Mouse (Mus musculus): ENCODE measurements around the gene Stx1b. TPM values are rescaled to one million over a fixed set of nuclear protein-coding genes. Genes with fewer than 3 reads are reported as not detected.

Stx1b gene
- polyA plus RNA-seq, 1 experiment from 2014 or later = 34.5 TPM

DNA sequence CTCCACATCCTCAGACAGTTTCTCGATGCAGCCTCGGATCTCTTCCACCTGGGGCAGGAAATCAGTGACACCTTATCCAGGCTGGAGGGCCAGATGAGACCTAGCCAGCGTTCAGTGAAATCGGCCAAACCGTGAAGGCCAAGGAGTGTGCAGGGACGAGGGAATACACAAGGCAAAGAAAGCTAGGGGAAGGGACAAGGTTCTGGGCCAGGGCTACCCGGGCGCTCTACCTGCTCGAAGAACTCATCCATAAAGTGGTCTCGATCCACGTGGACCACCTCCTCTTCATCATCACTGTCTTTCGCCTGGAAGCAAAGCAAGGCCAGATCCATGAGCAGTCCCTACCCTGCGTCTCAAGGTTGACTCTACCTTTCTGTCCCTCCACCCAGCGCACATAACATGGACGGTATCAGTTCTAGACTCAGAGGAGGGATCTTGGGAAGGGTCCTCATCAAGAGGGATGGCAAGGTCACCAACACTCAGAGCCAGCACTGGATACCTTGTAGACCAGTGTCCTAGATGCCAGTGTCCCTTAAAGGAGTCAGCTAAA, 9.2 kb downstream of the Stx1b start:
- no peaks in the 10 kb centered on the region for H3K9me3 ChIP-seq
- H3K4me3 ChIP-seq = no peak overlapping the region
- H3K4me2 ChIP-seq (replicated peaks) = no peak overlapping the region
- no peak for ATAC-seq (replicated peaks)
- peak overlapping the region; percentile 72 for H3K27ac ChIP-seq (replicated peaks)
- 95% methylated on average over 15 of the region's 15 CpGs for WGBS
- peaks cover 15% of the 10 kb centered on the region for H3K4me1 ChIP-seq
- H3K27me3 ChIP-seq = no peaks in the 10 kb centered on the region
- H3K9ac ChIP-seq (replicated peaks) = no peak overlapping the region
- H3K36me3 ChIP-seq = peaks cover 24% of the 10 kb centered on the region

GRCm38 (mm10) chr7:127814241-127814921, 10.0 kb downstream of the Stx1b start:
- peak; percentile 89 for ATAC-seq (replicated peaks)
- Histone ChIP-seq H3K36me3 (peaks cover 31% of the 10 kb centered on the region), H3K27me3 (no peaks in the 10 kb centered on the region), H3K4me3 (no peak overlapping the region), H3K9me3 (no peaks in the 10 kb centered on the region), H3K4me2 (replicated peaks) (no peak overlapping the region; the same call in 1 of the 2 replicates), H3K27ac (replicated peaks) (peak overlapping the region; percentile 72), H3K4me1 (peaks cover 15% of the 10 kb centered on the region), H3K9ac (replicated peaks) (no peak overlapping the region)
- 49% methylated on average over 19 of the region's 19 CpGs for WGBS

- Histone ChIP-seq H3K9me3 (no peaks in the 10 kb centered on the region), H3K36me3 (peaks cover 31% of the 10 kb centered on the region), H3K27ac (replicated peaks) (peak overlapping the region; percentile 72), H3K27me3 (no peaks in the 10 kb centered on the region), H3K4me2 (replicated peaks) (no peak overlapping the region; the same call in 1 of the 2 replicates), H3K4me3 (no peak overlapping the region), H3K4me1 (peaks cover 15% of the 10 kb centered on the region), H3K9ac (replicated peaks) (no peak overlapping the region)
- ATAC-seq (replicated peaks) = no peak
- WGBS = 74% methylated on average over 4 of the region's 4 CpGs
Observed at GRCm38 (mm10) chr7:127813821-127814220, 10.5 kb downstream of the Stx1b start.

- 90% methylated on average over 3 of the region's 3 CpGs for WGBS
- no peak for ATAC-seq (replicated peaks)
- Histone ChIP-seq H3K4me3 (no peak overlapping the region), H3K36me3 (peaks cover 34% of the 10 kb centered on the region), H3K4me2 (replicated peaks) (no peak overlapping the region), H3K4me1 (peaks cover 15% of the 10 kb centered on the region), H3K9ac (replicated peaks) (no peak overlapping the region), H3K27me3 (no peaks in the 10 kb centered on the region), H3K27ac (replicated peaks) (no peak overlapping the region), H3K9me3 (no peaks in the 10 kb centered on the region)
Observed at GRCm38 (mm10) chr7:127812292-127812691, 12.1 kb downstream of the Stx1b start.

DNA sequence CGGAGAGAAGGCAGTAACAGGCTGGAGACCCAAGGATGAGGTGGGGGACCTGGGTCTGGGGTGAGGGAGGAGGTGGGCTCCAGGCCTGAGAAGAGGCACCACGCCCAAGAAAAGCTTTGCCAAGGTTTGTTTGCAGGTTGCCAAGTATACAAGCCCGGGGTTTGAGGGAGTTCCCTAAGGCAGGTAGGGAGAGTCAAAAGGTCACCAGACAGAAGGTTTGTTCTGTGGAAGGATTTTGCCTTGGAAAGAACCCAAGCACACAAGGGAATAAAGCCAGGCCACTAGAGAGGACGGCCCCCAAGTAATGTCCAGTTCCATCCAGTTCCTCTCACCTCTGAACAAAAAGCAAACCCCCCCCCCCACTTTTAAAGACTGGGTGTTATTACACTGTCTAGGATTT, 13.1 kb downstream of the Stx1b start:
- peaks cover 34% of the 10 kb centered on the region for H3K36me3 ChIP-seq
- H3K4me1 ChIP-seq = peaks cover 15% of the 10 kb centered on the region
- H3K27ac ChIP-seq (replicated peaks) = no peak overlapping the region
- no peak for ATAC-seq (replicated peaks)
- H3K9ac ChIP-seq (replicated peaks) = no peak overlapping the region
- H3K4me3 ChIP-seq = no peak overlapping the region
- H3K9me3 ChIP-seq = no peaks in the 10 kb centered on the region
- WGBS = 88% methylated on average over 4 of the region's 4 CpGs
- no peaks in the 10 kb centered on the region for H3K27me3 ChIP-seq
- no peak overlapping the region for H3K4me2 ChIP-seq (replicated peaks)

- WGBS = 76% methylated on average over 10 of the region's 10 CpGs
- no peak for ATAC-seq (replicated peaks)
- peaks cover 35% of the 10 kb centered on the region for H3K36me3 ChIP-seq
Observed at GRCm38 (mm10) chr7:127810650-127811049, 13.7 kb downstream of the Stx1b start.

DNA sequence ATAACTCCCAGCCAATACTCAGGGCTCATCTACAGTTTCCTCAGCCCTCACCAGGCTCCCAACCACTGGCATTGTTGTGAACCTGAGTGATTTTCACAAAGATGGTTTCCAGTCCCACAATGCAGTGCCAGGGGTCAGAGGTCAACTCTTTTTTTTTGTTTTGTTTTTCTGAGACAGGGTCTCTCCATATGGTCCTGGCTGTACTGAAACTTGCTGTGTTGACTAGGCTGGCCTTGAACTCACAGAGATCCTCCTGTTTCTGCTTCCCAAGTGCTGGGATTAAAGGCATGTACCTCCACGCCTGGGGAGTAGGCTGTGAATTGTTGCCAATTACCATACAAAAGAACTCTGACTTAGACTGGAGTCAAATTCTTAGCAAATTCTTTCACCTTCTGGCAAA, 14.5 kb downstream of the Stx1b start:
- no peak overlapping the region for H3K27ac ChIP-seq (replicated peaks)

More at GRCm38 (mm10) chr7:127810650-127811049, 13.7 kb downstream of the Stx1b start:
- Histone ChIP-seq H3K4me1 (peaks cover 15% of the 10 kb centered on the region), H3K4me3 (no peak overlapping the region), H3K9me3 (no peaks in the 10 kb centered on the region), H3K9ac (replicated peaks) (no peak overlapping the region), H3K27me3 (no peaks in the 10 kb centered on the region), H3K27ac (replicated peaks) (no peak overlapping the region), H3K4me2 (replicated peaks) (no peak overlapping the region)

DNA sequence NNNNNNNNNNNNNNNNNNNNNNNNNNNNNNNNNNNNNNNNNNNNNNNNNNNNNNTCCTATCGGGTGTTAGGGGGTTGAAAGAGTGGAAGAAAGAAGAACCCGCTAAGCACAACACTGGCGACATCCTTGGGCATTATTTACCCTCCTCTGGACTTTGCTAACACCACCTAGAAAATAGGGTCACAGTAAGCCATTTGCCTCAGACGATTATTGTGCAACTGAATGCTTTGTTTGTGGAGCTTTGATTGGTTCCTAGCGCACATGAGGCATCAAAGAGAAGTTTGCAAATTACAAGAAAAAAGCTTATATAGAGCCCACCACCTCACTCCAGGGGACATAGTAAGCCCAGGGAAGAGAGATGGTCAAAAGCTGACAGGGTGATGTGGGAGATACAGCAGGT, 15.5 kb downstream of the Stx1b start:
- Histone ChIP-seq H3K36me3 (peaks cover 38% of the 10 kb centered on the region), H3K9ac (replicated peaks) (no peak overlapping the region), H3K27ac (replicated peaks) (no peak overlapping the region), H3K4me3 (no peak overlapping the region), H3K4me2 (replicated peaks) (no peak overlapping the region), H3K4me1 (peaks cover 2% of the 10 kb centered on the region), H3K9me3 (no peaks in the 10 kb centered on the region), H3K27me3 (no peaks in the 10 kb centered on the region)
- 60% methylated on average over 5 of the region's 5 CpGs for WGBS
- ATAC-seq (replicated peaks) = no peak

More for the DNA sequence above, 14.5 kb downstream of the Stx1b start:
- Histone ChIP-seq H3K27me3 (no peaks in the 10 kb centered on the region), H3K4me3 (no peak overlapping the region), H3K4me2 (replicated peaks) (no peak overlapping the region), H3K9me3 (no peaks in the 10 kb centered on the region), H3K9ac (replicated peaks) (no peak overlapping the region), H3K4me1 (peaks cover 11% of the 10 kb centered on the region), H3K36me3 (peaks cover 37% of the 10 kb centered on the region)
- 81% methylated on average over 1 of the region's 1 CpGs for WGBS
- ATAC-seq (replicated peaks) = no peak

GRCm38 (mm10) chr7:127802313-127802712, 22.0 kb downstream of the Stx1b start:
- H3K27me3 ChIP-seq = no peaks in the 10 kb centered on the region
- no peak overlapping the region for H3K27ac ChIP-seq (replicated peaks)
- no peak overlapping the region for H3K9ac ChIP-seq (replicated peaks)
- H3K36me3 ChIP-seq = peaks cover 36% of the 10 kb centered on the region
- H3K4me3 ChIP-seq = no peak overlapping the region
- 90% methylated on average over 17 of the region's 17 CpGs for WGBS
- H3K4me1 ChIP-seq = peaks cover 5% of the 10 kb centered on the region
- H3K9me3 ChIP-seq = no peaks in the 10 kb centered on the region
- ATAC-seq (replicated peaks) = no peak
- H3K4me2 ChIP-seq (replicated peaks) = no peak overlapping the region

DNA sequence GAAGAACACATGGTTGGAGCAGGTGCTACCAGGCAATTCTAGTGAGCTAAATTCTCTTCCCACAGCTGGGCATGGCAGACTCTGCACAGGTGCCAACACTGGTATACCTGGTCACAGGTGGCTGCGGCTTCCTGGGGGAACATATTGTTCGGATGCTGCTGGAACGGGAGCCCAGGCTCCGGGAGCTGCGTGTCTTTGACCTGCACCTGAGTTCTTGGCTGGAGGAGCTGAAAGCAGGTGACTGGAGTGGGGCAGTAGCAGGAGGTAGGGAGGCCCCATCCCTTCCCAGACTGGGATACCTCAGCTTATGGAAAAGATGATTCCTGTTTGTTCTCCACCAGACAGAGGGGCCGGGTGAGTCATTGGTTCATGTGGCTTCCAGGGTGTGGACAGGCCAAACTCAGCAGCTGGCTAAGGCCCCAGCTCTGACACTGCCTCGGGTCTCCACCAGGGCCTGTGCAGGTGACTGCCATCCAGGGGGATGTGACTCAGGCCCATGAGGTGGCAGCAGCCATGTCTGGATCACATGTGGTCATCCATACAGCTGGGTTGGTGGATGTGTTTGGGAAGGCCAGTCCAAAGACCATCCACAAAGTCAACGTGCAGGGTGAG, 23.2 kb downstream of the Stx1b start:
- H3K27ac ChIP-seq (replicated peaks) = no peak overlapping the region
- no peak overlapping the region for H3K4me2 ChIP-seq (replicated peaks)
- H3K9me3 ChIP-seq = no peaks in the 10 kb centered on the region
- ATAC-seq (replicated peaks) = no peak
- peaks cover 48% of the 10 kb centered on the region for H3K36me3 ChIP-seq
- 92% methylated on average over 8 of the region's 8 CpGs for WGBS
- peaks cover 5% of the 10 kb centered on the region for H3K4me1 ChIP-seq
- no peaks in the 10 kb centered on the region for H3K27me3 ChIP-seq
- H3K9ac ChIP-seq (replicated peaks) = no peak overlapping the region
- no peak overlapping the region for H3K4me3 ChIP-seq

- WGBS = 26% methylated on average over 6 of the region's 6 CpGs
- Histone ChIP-seq H3K36me3 (peaks cover 51% of the 10 kb centered on the region), H3K27ac (replicated peaks) (no peak within 1 kb of the TSS), H3K4me1 (peaks cover 5% of the 10 kb centered on the region), H3K27me3 (no peaks in the 10 kb centered on the region), H3K9ac (replicated peaks) (no peak within 1 kb of the TSS), H3K4me2 (replicated peaks) (0 out of 2 replicates have a peak within 1 kb of the TSS, but pooled peaks have one; percentile 15), H3K9me3 (no peaks in the 10 kb centered on the region), H3K4me3 (no peak within 1 kb of the TSS)
- peak; percentile 73 for ATAC-seq (replicated peaks)
Observed at GRCm38 (mm10) chr7:127800435-127801009, 23.8 kb downstream of the Stx1b start, which contains the start of gene Hsd3b7. Hsd3b7 (plus strand) TSS chr7:127800604.

DNA sequence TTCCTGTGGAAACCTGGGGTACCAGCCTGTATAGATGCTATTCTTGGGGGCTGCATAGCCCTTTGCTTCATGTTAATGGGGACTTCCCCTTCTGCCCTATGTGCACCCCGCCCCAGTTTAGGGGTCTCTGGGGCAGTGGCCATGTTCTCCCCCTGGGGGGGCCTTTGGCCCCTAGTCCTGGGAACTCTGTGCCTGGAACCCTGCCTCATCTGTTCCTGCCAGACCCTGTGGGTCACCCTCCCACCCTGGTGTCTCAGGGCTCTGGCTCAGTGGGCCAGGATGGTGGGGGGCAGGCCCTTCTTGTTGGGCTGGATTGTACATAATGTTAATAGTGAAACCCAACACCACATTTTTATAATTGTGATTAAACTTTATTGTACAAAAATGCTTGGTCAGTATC, 24.6 kb downstream of the Stx1b start:
- no peaks in the 10 kb centered on the region for H3K9me3 ChIP-seq
- peaks cover 5% of the 10 kb centered on the region for H3K4me1 ChIP-seq
- no peak overlapping the region for H3K27ac ChIP-seq (replicated peaks)
- ATAC-seq (replicated peaks) = peak; percentile 11; the same call in 1 of the 2 replicates
- no peak overlapping the region for H3K4me2 ChIP-seq (replicated peaks)
- no peaks in the 10 kb centered on the region for H3K27me3 ChIP-seq
- H3K36me3 ChIP-seq = peaks cover 54% of the 10 kb centered on the region
- no peak overlapping the region for H3K9ac ChIP-seq (replicated peaks)
- no peak overlapping the region for H3K4me3 ChIP-seq
- WGBS = 100% methylated on average over 1 of the region's 1 CpGs
